Mouse (Mus musculus): ENCODE measurements around the gene Lrsam1.

Gene Lrsam1

DNA sequence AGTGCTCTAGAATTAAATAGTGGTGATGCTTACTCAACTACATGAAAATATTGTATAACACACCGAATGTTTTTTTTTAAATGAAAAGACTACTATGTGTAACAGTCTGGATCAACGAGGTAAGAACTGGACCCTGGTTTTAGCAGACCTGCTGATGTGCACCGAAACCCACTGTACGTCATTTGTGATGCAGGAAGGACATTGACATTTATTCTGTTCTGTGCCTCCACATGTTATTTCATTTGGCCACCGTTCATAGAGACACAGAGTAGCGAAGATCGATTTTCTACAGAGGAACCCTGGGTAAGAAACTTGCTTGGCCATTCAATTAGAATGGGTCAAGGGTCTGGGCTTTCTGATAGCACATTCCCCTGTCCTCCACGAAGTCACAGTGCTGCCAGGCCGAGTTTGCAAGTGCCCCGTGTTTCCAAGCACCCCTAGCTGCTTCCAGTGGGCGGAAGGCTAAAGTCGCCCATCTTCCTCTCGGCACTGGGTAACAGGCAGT, 4.8 kb upstream of the Lrsam1 start:
- DNase-seq, result no peak

GRCm38 (mm10) chr2:32965511-32966183, 4.2 kb upstream of the Lrsam1 start:
- no peak for DNase-seq

- DNase-seq, result no peak
Measured at GRCm38 (mm10) chr2:32964659-32965457, 3.4 kb upstream of the Lrsam1 start.

- DNase-seq, result no peak
Measured at GRCm38 (mm10) chr2:32963981-32964380, 2.6 kb upstream of the Lrsam1 start.

DNA sequence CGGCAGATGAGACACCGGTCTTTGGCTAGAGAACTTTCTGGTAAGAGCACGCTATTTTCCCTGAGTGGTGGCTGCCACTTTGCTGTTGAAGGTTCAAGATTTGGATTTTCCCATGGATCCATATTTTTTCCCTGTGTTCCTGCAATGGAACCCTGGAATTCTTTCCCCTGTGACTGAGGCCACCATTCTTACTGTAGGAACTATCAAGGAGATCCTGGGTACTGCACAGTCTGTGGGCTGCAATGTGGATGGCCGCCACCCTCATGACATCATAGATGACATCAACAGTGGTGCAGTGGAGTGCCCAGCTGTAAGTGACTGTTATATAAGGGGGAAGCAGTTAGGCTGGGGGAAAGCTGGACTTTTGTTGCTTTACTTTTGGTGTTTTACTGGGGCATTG, 2.1 kb upstream of the Lrsam1 start:
- DNase-seq, result no peak

GRCm38 (mm10) chr2:32962875-32963220, 1.4 kb upstream of the Lrsam1 start:
- no peak for DNase-seq

- no peak for DNase-seq
Measured at GRCm38 (mm10) chr2:32962062-32962874, 854 bp upstream of the Lrsam1 start.

- DNase-seq, result no peak
Measured at GRCm38 (mm10) chr2:32960273-32960672, 1.1 kb downstream of the Lrsam1 start.

DNA sequence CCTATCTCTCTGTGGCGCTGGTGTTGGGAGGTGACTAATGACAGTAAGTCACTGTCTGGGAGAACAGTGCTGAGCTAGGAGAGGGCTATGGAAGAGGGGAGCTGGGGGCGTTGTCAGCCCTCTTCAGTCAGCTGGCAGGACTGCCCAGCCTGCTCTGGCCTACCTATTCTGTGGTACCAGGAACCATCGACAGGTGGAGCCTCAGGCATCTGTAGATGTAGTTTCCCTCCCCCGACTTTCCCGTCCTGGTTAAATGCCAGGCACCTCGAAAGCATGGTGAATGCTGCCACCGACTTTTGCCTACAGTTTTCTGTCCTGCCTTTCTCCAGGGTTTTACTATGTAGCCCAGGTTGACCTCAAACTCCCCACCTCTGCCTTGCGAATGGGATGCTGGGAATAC, 4.1 kb downstream of the Lrsam1 start:
- no peak for DNase-seq

- no peak for DNase-seq
Measured at GRCm38 (mm10) chr2:32954581-32954980, 6.8 kb downstream of the Lrsam1 start.

DNA sequence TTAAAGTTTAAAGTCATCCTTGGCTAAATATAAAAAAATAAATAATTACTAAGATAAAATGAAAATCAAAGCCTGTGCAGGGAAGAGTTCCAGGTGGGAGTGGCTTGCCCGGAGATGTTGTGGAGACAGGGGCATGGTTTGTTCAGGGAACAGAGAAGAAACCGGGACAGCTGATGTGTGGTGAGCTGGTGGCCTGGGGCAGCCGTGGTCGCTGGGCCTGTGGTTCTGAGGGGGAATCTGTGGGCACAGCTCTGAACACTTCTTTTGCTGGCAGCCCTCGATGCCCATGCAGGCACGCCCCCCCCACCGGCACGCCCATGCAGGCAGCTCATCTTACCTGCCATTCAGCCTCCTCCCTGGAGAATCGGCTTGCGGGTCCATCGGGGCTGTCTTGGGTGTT, 14.0 kb downstream of the Lrsam1 start:
- no peak for DNase-seq

GRCm38 (mm10) chr2:32940483-32940882, 20.9 kb downstream of the Lrsam1 start:
- DNase-seq, result no peak

DNA sequence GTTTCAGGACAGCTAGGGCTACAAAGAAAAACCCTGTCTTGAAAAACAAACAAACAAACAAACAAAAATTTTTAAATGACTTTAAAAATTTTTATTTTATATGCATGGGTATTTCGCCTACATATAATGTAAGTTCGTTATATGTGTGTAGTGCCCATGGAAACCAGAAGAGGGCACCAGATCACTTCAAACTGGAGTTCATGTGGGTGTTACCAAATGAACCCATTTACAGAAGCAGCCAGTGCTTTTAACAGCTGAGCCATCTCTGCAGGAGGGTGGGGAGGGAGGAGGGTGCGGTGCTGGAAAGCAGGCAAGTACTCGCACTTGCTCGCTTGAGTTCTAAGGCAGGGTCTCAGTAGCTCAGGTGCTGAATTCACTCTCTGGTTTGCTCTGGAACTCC, 22.0 kb downstream of the Lrsam1 start:
- DNase-seq, result no peak

DNA sequence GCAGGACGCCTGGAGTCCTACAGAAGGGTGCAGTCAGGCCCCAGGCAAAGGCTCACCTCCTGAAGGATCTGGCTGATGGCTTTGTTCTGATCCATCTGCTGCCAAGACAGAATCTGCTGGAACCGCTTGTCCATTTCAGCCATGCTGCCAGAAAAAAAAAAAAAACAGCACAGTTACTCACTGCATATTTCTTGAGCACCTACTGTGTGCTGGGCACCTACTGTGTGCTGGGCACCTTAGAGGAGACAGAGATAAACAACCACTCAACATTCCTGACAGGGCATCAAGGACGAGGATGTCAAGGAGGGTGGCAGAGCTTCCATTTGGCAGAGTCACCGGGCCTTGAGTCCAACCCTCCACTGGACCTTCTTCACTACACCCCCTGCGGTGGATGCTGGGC, 22.7 kb downstream of the Lrsam1 start:
- no peak for DNase-seq

GRCm38 (mm10) chr2:32931730-32932129, 29.7 kb downstream of the Lrsam1 start:
- no peak for DNase-seq

DNA sequence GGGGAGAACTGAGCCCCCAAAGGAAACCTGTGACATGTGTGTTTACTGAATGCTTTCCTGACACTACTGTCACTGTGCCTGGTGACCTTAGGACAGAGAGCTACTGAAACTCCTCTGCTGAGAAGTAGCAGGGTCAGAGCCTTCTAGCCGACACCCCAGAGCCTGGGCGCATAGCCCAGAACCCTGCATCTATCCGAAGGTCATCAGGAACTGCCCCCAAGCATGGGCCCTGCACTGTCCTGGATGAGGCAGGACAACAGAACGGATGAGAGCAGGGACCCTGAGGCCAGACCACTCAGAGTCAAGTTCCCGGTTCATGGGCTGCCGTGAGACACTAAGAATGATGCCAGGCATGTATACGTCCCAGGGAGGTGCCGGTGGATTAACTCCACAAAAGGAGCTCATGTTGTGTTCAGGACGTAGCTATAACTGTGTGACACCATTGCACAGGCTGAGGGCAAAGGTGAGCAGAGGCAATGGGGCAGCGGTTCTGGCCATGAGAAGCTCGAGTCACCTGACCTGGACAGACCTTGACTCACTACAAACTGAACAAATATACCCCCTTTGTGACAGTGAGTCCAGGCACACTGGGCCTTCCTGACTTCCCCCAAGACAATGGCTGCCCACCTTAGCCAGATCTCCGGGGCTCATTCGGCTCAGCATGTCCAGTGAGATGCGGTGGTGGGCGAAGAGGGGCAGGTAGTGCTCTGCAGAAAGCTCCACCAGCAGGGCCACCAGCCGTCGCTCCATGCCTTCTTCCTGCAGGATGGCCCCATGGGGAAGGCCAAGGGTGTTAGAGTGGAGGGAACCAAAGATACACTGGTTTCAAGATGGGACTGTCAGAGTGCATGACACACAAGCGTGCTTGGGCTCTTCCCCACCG, 32.2 kb downstream of the Lrsam1 start:
- no peak for DNase-seq

DNA sequence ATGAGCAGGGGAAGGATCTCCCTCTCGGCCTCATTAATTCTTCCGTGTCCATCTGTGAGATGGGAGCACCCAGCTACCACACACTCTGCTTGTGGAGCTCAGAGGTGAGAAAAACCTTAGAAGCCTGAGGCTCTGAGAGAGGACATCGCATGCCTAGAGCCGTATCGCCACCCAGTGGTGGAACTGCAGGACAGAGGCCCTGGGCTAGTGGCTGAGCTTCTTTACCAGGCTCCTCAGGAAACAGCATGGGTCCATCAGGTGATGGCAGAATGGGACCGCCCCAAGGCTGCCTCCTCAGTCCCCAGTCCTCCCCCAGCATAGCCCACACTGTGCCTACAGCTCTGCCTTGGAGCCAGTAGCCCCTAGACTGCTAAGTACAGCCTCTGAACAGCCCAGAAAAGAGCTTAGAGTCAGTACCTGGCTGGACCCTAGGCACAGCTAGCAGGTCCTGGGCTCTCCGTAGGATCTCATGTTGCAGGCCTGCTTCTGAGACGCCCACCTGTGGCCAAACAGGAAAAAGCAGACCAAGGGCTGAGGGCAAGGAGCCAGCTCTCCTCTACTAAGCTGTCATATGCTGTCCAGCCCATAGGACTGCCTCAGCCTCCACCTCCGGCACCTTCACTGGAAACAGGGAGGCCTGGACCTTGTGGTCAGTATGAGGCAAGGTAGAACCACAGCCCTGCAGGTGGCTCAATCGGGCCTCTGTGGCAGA, 33.0 kb downstream of the Lrsam1 start:
- peak; percentile 80 for DNase-seq

GRCm38 (mm10) chr2:32927624-32928234, 33.7 kb downstream of the Lrsam1 start:
- no peak for DNase-seq

GRCm38 (mm10) chr2:32926330-32927075, 34.9 kb downstream of the Lrsam1 start:
- DNase-seq, result no peak

DNA sequence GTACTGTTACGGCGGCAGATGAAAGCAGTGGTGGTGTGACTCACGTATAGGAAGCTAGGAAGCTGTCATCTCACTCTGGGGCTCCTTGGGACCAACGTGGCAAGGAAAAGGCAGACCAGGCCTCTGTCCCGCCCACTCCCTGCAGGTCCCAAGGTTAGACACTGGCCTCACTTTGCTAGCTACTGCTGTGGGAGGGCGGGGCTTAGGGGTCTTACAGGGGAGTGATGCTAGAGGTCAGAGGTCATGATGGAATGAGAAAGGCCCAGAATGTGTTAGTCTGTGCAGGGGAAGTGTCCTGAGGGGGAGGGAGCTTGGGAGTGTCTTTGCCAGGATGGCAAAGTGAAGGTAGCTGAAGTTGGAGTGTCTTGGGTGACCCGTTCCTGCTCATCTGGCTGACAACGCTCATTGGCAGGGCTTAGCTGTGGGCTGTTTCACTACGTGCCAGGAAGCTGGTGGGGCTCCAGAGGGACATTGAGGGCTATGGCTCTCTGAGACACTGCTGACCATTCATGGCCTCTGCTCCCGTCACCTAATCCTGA, 37.0 kb downstream of the Lrsam1 start:
- no peak for DNase-seq

All from right cerebral cortex, postnatal 25 days (tissue).